Mouse (Mus musculus) limb, embryonic 14.5 days (tissue): Measurements from ENCODE around the gene Chrnb2. TPM values are rescaled to one million over a fixed set of nuclear protein-coding genes. Genes with fewer than 3 reads are reported as not detected.
"Not testable (repeated sequence)": the region's sequence is repeated elsewhere in the genome, so short reads cannot be mapped to it uniquely, and the experiment has no call there.

Experiments
- ATAC-seq: fragments of 200-750 bp; cut with Nextera tagmentation; 2 replicates; pipeline ENCODE4 v1.8.0; 2017; ENCODE audit warnings: low read depth, moderate number of reproducible peaks, moderate TSS enrichment; ENCODE audit not compliant: low FRiP score
- DNase-seq: peaks from one replicate; pipeline ENCODE4 v3.0.0-alpha.2; 2015; ENCODE audit warnings: low spot score
- H3K27ac ChIP-seq: fragments of 300-500 bp; sonication (generic); replicated peaks from 2 replicates; pipeline ENCODE4 v1.5.1; 2014; ENCODE audit warnings: low read depth, mild to moderate bottlenecking, low read length, moderate library complexity, mixed read lengths
- H3K27me3 ChIP-seq: fragments of 300-500 bp; sonication (generic); 2 replicates; pipeline ENCODE4 v1.6.1; 2014; ENCODE audit warnings: low read length, mixed read lengths; ENCODE audit not compliant: control insufficient read depth, insufficient read depth
- H3K36me3 ChIP-seq: fragments of 300-500 bp; sonication (generic); 2 replicates; pipeline ENCODE4 v1.6.1; 2014; ENCODE audit warnings: mild to moderate bottlenecking, low read length, moderate library complexity, mixed read lengths; ENCODE audit not compliant: control insufficient read depth, insufficient read depth
- H3K4me1 ChIP-seq: fragments of 300-500 bp; sonication (generic); 2 replicates; pipeline ENCODE4 v1.6.1; 2014; ENCODE audit warnings: antibody characterized with exemption, low read length, mixed read lengths; ENCODE audit not compliant: control insufficient read depth, insufficient read depth
- H3K4me2 ChIP-seq: fragments of 300-500 bp; sonication (generic); replicated peaks from 2 replicates; pipeline ENCODE4 v1.6.1; 2014; ENCODE audit warnings: low read depth, mild to moderate bottlenecking, low read length, moderate library complexity; ENCODE audit not compliant: severe bottlenecking
- H3K4me3 ChIP-seq: fragments of 300-500 bp; sonication (generic); replicated peaks from 2 replicates; pipeline ENCODE4 v1.5.1; 2014; ENCODE audit warnings: low read length
- H3K9ac ChIP-seq: fragments of 300-500 bp; sonication (generic); 2 replicates; pipeline ENCODE4 v1.6.1; 2014; ENCODE audit warnings: mild to moderate bottlenecking, low read depth, low read length, moderate library complexity; ENCODE audit not compliant: severe bottlenecking
- H3K9me3 ChIP-seq: fragments of 300-500 bp; sonication (generic); 2 replicates; pipeline ENCODE4 v1.6.1; 2016; ENCODE audit warnings: low read length; ENCODE audit not compliant: control insufficient read depth
- POLR2A ChIP-seq: fragments of 200-500 bp; IDR thresholded peaks from 2 replicates; pipeline ENCODE4 v1.8.0; 2012; ENCODE audit warnings: inconsistent platforms, mild to moderate bottlenecking, moderate library complexity, borderline replicate concordance; ENCODE audit not compliant: insufficient read depth, insufficient read length; ENCODE audit errors: extremely low read depth
- WGBS: fragments of 180-500 bp; shearing (Covaris S2); extraction: QIAGEN DNeasy Blood & Tissue Kit; methylation state at CpG from one replicate; pipeline ENCODE4 v1.1.7; 2014; 5-methylcytosine and 5-hydroxymethylcytosine counted together
- polyA plus RNA-seq, 2 experiments: library from polyadenylated mRNA; depleted of rRNA in 1 of 2; stranded (reverse) in 1 of 2; unstranded in 1 of 2; fragments of >200 nt; fragmentation: Nextera tagmentation in 1 of 2; extraction: Ambion mirVana in 1 of 2; gene quantifications; 2 replicates each; pipeline versions ENCODE4 v1.2.1 to v1.2.3; 2012 to 2014

Chrnb2 gene
- polyA plus RNA-seq, 2 experiments: 0.37 to 0.43 TPM

GRCm38 (mm10) chr3:89800774-89801506 lies 36.5 kb upstream of the Chrnb2 start:
- Histone ChIP-seq H3K4me1 (no peaks in the 10 kb centered on the region), H3K27ac (no peak overlapping the region), H3K36me3 (no peaks in the 10 kb centered on the region), H3K27me3 (no peaks in the 10 kb centered on the region), H3K9ac (no peak overlapping the region), H3K4me2 (no peak overlapping the region), H3K9me3 (no peaks in the 10 kb centered on the region), H3K4me3 (no peak overlapping the region)
- ATAC-seq (no peak), DNase-seq (no peak)
- 61% methylated on average over 5 of the region's 5 CpGs for WGBS
- no peak for TF ChIP-seq POLR2A

GRCm38 (mm10) chr3:89800078-89800477 lies 35.6 kb upstream of the Chrnb2 start:
- WGBS: 53% methylated on average over 3 of the region's 3 CpGs
- not testable (repeated sequence) for H3K9ac ChIP-seq, H3K4me1 ChIP-seq, ATAC-seq, H3K27me3 ChIP-seq, H3K36me3 ChIP-seq, DNase-seq, H3K27ac ChIP-seq, H3K4me2 ChIP-seq, H3K9me3 ChIP-seq, H3K4me3 ChIP-seq

- DNase-seq: no peak
- no peaks in the 10 kb centered on the region for H3K27me3 ChIP-seq
- H3K27ac ChIP-seq: no peak overlapping the region
- no peak for TF ChIP-seq POLR2A
- WGBS: 5% methylated on average over 13 of the region's 13 CpGs
- no peak overlapping the region for H3K4me3 ChIP-seq
- ATAC-seq: no peak
- no peaks in the 10 kb centered on the region for H3K36me3 ChIP-seq
- H3K4me1 ChIP-seq: no peaks in the 10 kb centered on the region
- no peak overlapping the region for H3K9ac ChIP-seq
- H3K9me3 ChIP-seq: no peaks in the 10 kb centered on the region
- no peak overlapping the region; the same call in 1 of the 2 replicates for H3K4me2 ChIP-seq
Observed at GRCm38 (mm10) chr3:89799476-89799875, 35.0 kb upstream of the Chrnb2 start.

GRCm38 (mm10) chr3:89798518-89798917 lies 34.1 kb upstream of the Chrnb2 start:
- H3K9ac ChIP-seq: no peak overlapping the region
- H3K27ac ChIP-seq: no peak overlapping the region
- DNase-seq: no peak
- 79% methylated on average over 3 of the region's 3 CpGs for WGBS
- ATAC-seq: no peak
- no peaks in the 10 kb centered on the region for H3K4me1 ChIP-seq
- H3K27me3 ChIP-seq: no peaks in the 10 kb centered on the region
- no peak overlapping the region for H3K4me2 ChIP-seq
- no peak overlapping the region for H3K4me3 ChIP-seq
- TF ChIP-seq POLR2A: no peak
- H3K9me3 ChIP-seq: no peaks in the 10 kb centered on the region
- H3K36me3 ChIP-seq: no peaks in the 10 kb centered on the region

DNA sequence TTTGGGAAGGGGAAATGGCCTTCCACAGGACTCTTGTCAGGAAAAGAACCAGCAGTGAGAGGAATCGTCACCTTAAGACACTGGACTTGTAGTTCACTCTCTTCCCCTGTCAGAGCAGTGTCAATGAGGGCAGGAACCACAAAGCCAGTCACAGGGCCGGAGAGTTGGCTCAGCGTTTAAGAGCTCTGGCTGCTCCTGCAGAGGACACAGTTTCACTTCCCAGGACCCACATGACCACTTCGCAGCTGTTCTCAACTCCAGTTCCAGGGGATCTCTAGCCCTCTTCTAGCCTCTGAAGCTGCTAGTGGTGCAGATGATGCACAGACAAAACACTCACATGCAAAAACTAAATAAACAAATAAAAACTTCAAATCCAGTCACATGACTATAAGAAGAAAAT lies 31.9 kb upstream of the Chrnb2 start:
- no peak for TF ChIP-seq POLR2A
- no peaks in the 10 kb centered on the region for H3K9me3 ChIP-seq
- H3K9ac ChIP-seq: no peak overlapping the region
- no peaks in the 10 kb centered on the region for H3K36me3 ChIP-seq
- DNase-seq: no peak
- H3K27ac ChIP-seq: no peak overlapping the region
- no peak for ATAC-seq
- WGBS: 35% methylated on average over 4 of the region's 4 CpGs
- H3K4me2 ChIP-seq: no peak overlapping the region
- H3K4me1 ChIP-seq: no peaks in the 10 kb centered on the region
- no peak overlapping the region for H3K4me3 ChIP-seq
- H3K27me3 ChIP-seq: no peaks in the 10 kb centered on the region
